Mouse (Mus musculus) heart, postnatal 36 days (tissue): ENCODE data around the gene Adam12. TPM values are rescaled to one million over a fixed set of nuclear protein-coding genes. Genes with fewer than 3 reads are reported as not detected.

Experiments used
- DNase-seq, 2 experiments: peaks; one replicate each; pipeline ENCODE4 v3.0.0; 2021 to 2022
- intact Hi-C: fragments of 180-260 bp; cut with DNase I; formaldehyde crosslinking; loops from one replicate; pipeline ENCODE4 v1.15.1; 2025
- total RNA-seq, 2 experiments: library from RNA; stranded (reverse); gene quantifications; 2 replicates each; pipeline ENCODE4 v1.2.3; 2021

Adam12 gene
- total RNA-seq, 2 experiments from 2014 or later, result 0.61 to 0.62 TPM

- intact Hi-C loops, result no loop called here
- DNase-seq, result peak; percentile 13 to 19
Measured at GRCm38 (mm10) chr7:133951777-133952545, 280.0 kb downstream of the Adam12 start.

- intact Hi-C loops, result no loop called here
Measured at GRCm38 (mm10) chr7:133947360-133947759, 284.6 kb downstream of the Adam12 start.

GRCm38 (mm10) chr7:133946757-133947345, 285.1 kb downstream of the Adam12 start:
- intact Hi-C loops, result no loop called here
- no peak for DNase-seq

More at GRCm38 (mm10) chr7:133947360-133947759, 284.6 kb downstream of the Adam12 start:
- DNase-seq, result no peak

GRCm38 (mm10) chr7:133946113-133946512, 285.8 kb downstream of the Adam12 start:
- intact Hi-C loops, result no loop called here
- DNase-seq, result no peak

- no peak for DNase-seq
- intact Hi-C loops, result no loop called here
Measured at GRCm38 (mm10) chr7:133940405-133940804, 291.5 kb downstream of the Adam12 start.

- no peak for DNase-seq
- intact Hi-C loops, result no loop called here
Measured at GRCm38 (mm10) chr7:133937473-133937872, 294.5 kb downstream of the Adam12 start.

- intact Hi-C loops, result no loop called here
- DNase-seq, result no peak
Measured at GRCm38 (mm10) chr7:133936377-133936776, 295.6 kb downstream of the Adam12 start.

GRCm38 (mm10) chr7:133933378-133933777, 298.6 kb downstream of the Adam12 start:
- intact Hi-C loops, result no loop called here
- no peak for DNase-seq

- no peak for DNase-seq
- intact Hi-C loops, result no loop called here
Measured at GRCm38 (mm10) chr7:133931481-133931880, 300.5 kb downstream of the Adam12 start.

GRCm38 (mm10) chr7:133928981-133929380, 303.0 kb downstream of the Adam12 start:
- intact Hi-C loops, result no loop called here
- DNase-seq, result no peak

GRCm38 (mm10) chr7:133925771-133926170, 306.2 kb downstream of the Adam12 start:
- intact Hi-C loops, result no loop called here
- no peak for DNase-seq

GRCm38 (mm10) chr7:133923994-133924393, 308.0 kb downstream of the Adam12 start:
- intact Hi-C loops, result no loop called here
- DNase-seq, result no peak

GRCm38 (mm10) chr7:133921291-133921690, 310.7 kb downstream of the Adam12 start:
- intact Hi-C loops, result no loop called here

GRCm38 (mm10) chr7:133920724-133921123, 311.2 kb downstream of the Adam12 start:
- intact Hi-C loops, result no loop called here
- no peak for DNase-seq

More at GRCm38 (mm10) chr7:133921291-133921690, 310.7 kb downstream of the Adam12 start:
- no peak for DNase-seq

GRCm38 (mm10) chr7:133919918-133920317, 312.0 kb downstream of the Adam12 start:
- DNase-seq, result peak; percentile 11 to 19
- intact Hi-C loops, result no loop called here

- DNase-seq, result no peak
- intact Hi-C loops, result no loop called here
Measured at GRCm38 (mm10) chr7:133919306-133919705, 312.6 kb downstream of the Adam12 start.

GRCm38 (mm10) chr7:133916230-133916629, 315.7 kb downstream of the Adam12 start:
- no peak for DNase-seq
- intact Hi-C loops, result no loop called here

GRCm38 (mm10) chr7:133911881-133912280, 320.1 kb downstream of the Adam12 start:
- no peak for DNase-seq
- intact Hi-C loops, result no loop called here

GRCm38 (mm10) chr7:133909833-133910375, 322.0 kb downstream of the Adam12 start:
- intact Hi-C loops, result no loop called here
- no peak for DNase-seq

GRCm38 (mm10) chr7:133908966-133909365, 323.0 kb downstream of the Adam12 start:
- no peak for DNase-seq

GRCm38 (mm10) chr7:133899391-133899790, 332.6 kb downstream of the Adam12 start:
- no peak for DNase-seq

More at GRCm38 (mm10) chr7:133908966-133909365, 323.0 kb downstream of the Adam12 start:
- intact Hi-C loops, result no loop called here

GRCm38 (mm10) chr7:133891796-133892195, 340.1 kb downstream of the Adam12 start:
- DNase-seq, result no peak
- intact Hi-C loops, result no loop called here

More at GRCm38 (mm10) chr7:133899391-133899790, 332.6 kb downstream of the Adam12 start:
- intact Hi-C loops, result no loop called here
